Mouse (Mus musculus) midbrain, embryonic 16.5 days (tissue): ENCODE data around the gene Katnb1. TPM values are rescaled to one million over a fixed set of nuclear protein-coding genes. Genes with fewer than 3 reads are reported as not detected.

Source experiments
- ATAC-seq: fragments of 200-750 bp; cut with Nextera tagmentation; 2 replicates; pipeline ENCODE4 v1.8.0; 2017; ENCODE audit warnings: moderate TSS enrichment
- H3K27ac ChIP-seq: fragments of 300-500 bp; sonication (generic); 2 replicates; pipeline ENCODE4 v1.5.1; 2014; ENCODE audit warnings: mild to moderate bottlenecking, low read length, mixed read lengths
- H3K27me3 ChIP-seq: fragments of 300-500 bp; sonication (generic); 2 replicates; pipeline ENCODE4 v1.6.1; 2014; ENCODE audit warnings: low read depth, low read length, mixed read lengths; ENCODE audit not compliant: control insufficient read depth, insufficient read depth
- H3K36me3 ChIP-seq: fragments of 300-500 bp; sonication (generic); 2 replicates; pipeline ENCODE4 v1.6.1; 2014; ENCODE audit warnings: mild to moderate bottlenecking, low read length, moderate library complexity, mixed read lengths; ENCODE audit not compliant: control insufficient read depth, insufficient read depth
- H3K4me1 ChIP-seq: fragments of 300-500 bp; sonication (generic); 2 replicates; pipeline ENCODE4 v1.6.1; 2014; ENCODE audit warnings: mild to moderate bottlenecking, low read length, mixed read lengths; ENCODE audit not compliant: control insufficient read depth, insufficient read depth
- H3K4me2 ChIP-seq: fragments of 300-500 bp; sonication (generic); 2 replicates; pipeline ENCODE4 v1.6.1; 2014; ENCODE audit warnings: mild to moderate bottlenecking, low read length, mixed read lengths
- H3K4me3 ChIP-seq: fragments of 300-500 bp; sonication (generic); 2 replicates; pipeline ENCODE4 v1.5.1; 2014; ENCODE audit warnings: low read depth, mild to moderate bottlenecking, low read length, moderate library complexity, mixed read lengths
- H3K9ac ChIP-seq: fragments of 300-500 bp; sonication (generic); 2 replicates; pipeline ENCODE4 v1.6.1; 2014; ENCODE audit warnings: low read depth, low read length, mixed read lengths
- H3K9me3 ChIP-seq: fragments of 300-500 bp; sonication (generic); replicated peaks from 2 replicates; pipeline ENCODE4 v1.6.1; 2014; ENCODE audit warnings: mild to moderate bottlenecking, low read length, mixed read lengths; ENCODE audit not compliant: control insufficient read depth, poor library complexity, severe bottlenecking
- WGBS: fragments of 180-500 bp; shearing (Covaris S2); extraction: QIAGEN DNeasy Blood & Tissue Kit; methylation state at CpG from one replicate; pipeline ENCODE4 v1.1.7; 2014; 5-methylcytosine and 5-hydroxymethylcytosine counted together
- polyA plus RNA-seq: library from polyadenylated mRNA; unstranded; fragments of >200 nt; fragmentation: Nextera tagmentation; extraction: Ambion mirVana; gene quantifications from 2 replicates; pipeline ENCODE4 v1.2.1, GENCODE M21; 2015

Katnb1 gene
- polyA plus RNA-seq, 1 experiment from 2014 or later: 50.2 TPM

- Histone ChIP-seq H3K4me1 (no peaks in the 10 kb centered on the region), H3K9me3 (no peaks in the 10 kb centered on the region)
- ATAC-seq: no peak
Measured at GRCm38 (mm10) chr8:95054438-95054837, 26.5 kb upstream of the Katnb1 start.

GRCm38 (mm10) chr8:95054927-95055510, 26.0 kb upstream of the Katnb1 start, which contains the start of gene Drc7:
Drc7 (plus strand) TSS chr8:95055103.
- Histone ChIP-seq H3K4me3 (no peak within 1 kb of the TSS), H3K9ac (no peak within 1 kb of the TSS)
- WGBS: 9% methylated on average over 2 of the region's 2 CpGs

More at GRCm38 (mm10) chr8:95054438-95054837, 26.5 kb upstream of the Katnb1 start:
- Histone ChIP-seq H3K4me2 (no peak overlapping the region), H3K36me3 (no peaks in the 10 kb centered on the region), H3K4me3 (no peak overlapping the region), H3K9ac (no peak overlapping the region), H3K27me3 (no peaks in the 10 kb centered on the region; the same call in 1 of the 2 replicates), H3K27ac (no peak overlapping the region)
- WGBS: 60% methylated on average over 6 of the region's 6 CpGs

GRCm38 (mm10) chr8:95056414-95056813, 24.6 kb upstream of the Katnb1 start:
- H3K27ac ChIP-seq: no peak overlapping the region
- H3K9ac ChIP-seq: no peak overlapping the region
- no peak for ATAC-seq
- no peaks in the 10 kb centered on the region for H3K36me3 ChIP-seq
- no peaks in the 10 kb centered on the region for H3K9me3 ChIP-seq
- H3K27me3 ChIP-seq: no peaks in the 10 kb centered on the region; the same call in 1 of the 2 replicates
- no peak overlapping the region for H3K4me3 ChIP-seq
- H3K4me2 ChIP-seq: no peak overlapping the region
- 91% methylated on average over 5 of the region's 5 CpGs for WGBS
- no peaks in the 10 kb centered on the region for H3K4me1 ChIP-seq

More at GRCm38 (mm10) chr8:95054927-95055510, 26.0 kb upstream of the Katnb1 start, which contains the start of gene Drc7:
- Histone ChIP-seq H3K27ac (no peak within 1 kb of the TSS), H3K9me3 (no peaks in the 10 kb centered on the region), H3K4me1 (no peaks in the 10 kb centered on the region), H3K27me3 (no peaks in the 10 kb centered on the region; the same call in 1 of the 2 replicates), H3K36me3 (no peaks in the 10 kb centered on the region), H3K4me2 (peak within 1 kb of the TSS; percentile 29; the same call in 1 of the 2 replicates)
- peak; percentile 89 for ATAC-seq

- no peak for ATAC-seq
- Histone ChIP-seq H3K4me1 (no peaks in the 10 kb centered on the region), H3K4me3 (no peak overlapping the region), H3K9me3 (no peaks in the 10 kb centered on the region), H3K9ac (no peak overlapping the region), H3K27me3 (no peaks in the 10 kb centered on the region; the same call in 1 of the 2 replicates), H3K36me3 (no peaks in the 10 kb centered on the region), H3K27ac (no peak overlapping the region), H3K4me2 (no peak overlapping the region)
- WGBS: 83% methylated on average over 6 of the region's 6 CpGs
Measured at GRCm38 (mm10) chr8:95058661-95059060, 22.3 kb upstream of the Katnb1 start.

- H3K9ac ChIP-seq: no peak overlapping the region
- 70% methylated on average over 6 of the region's 6 CpGs for WGBS
- no peaks in the 10 kb centered on the region for H3K4me1 ChIP-seq
- no peaks in the 10 kb centered on the region for H3K9me3 ChIP-seq
- no peak for ATAC-seq
- no peaks in the 10 kb centered on the region for H3K36me3 ChIP-seq
- no peak overlapping the region for H3K4me2 ChIP-seq
- no peaks in the 10 kb centered on the region for H3K27me3 ChIP-seq
- no peak overlapping the region for H3K4me3 ChIP-seq
- H3K27ac ChIP-seq: no peak overlapping the region
Measured at GRCm38 (mm10) chr8:95059812-95060533, 21.0 kb upstream of the Katnb1 start.

- H3K9me3 ChIP-seq: no peaks in the 10 kb centered on the region
- H3K27ac ChIP-seq: no peak overlapping the region
- H3K9ac ChIP-seq: no peak overlapping the region
- no peaks in the 10 kb centered on the region for H3K27me3 ChIP-seq
- H3K36me3 ChIP-seq: no peaks in the 10 kb centered on the region
- no peak for ATAC-seq
- 91% methylated on average over 2 of the region's 2 CpGs for WGBS
- no peak overlapping the region for H3K4me2 ChIP-seq
- no peaks in the 10 kb centered on the region for H3K4me1 ChIP-seq
- H3K4me3 ChIP-seq: no peak overlapping the region
Measured at GRCm38 (mm10) chr8:95064531-95064930, 16.5 kb upstream of the Katnb1 start.

- no peak for ATAC-seq
- H3K4me3 ChIP-seq: no peak overlapping the region
- H3K4me2 ChIP-seq: no peak overlapping the region
- no peaks in the 10 kb centered on the region for H3K36me3 ChIP-seq
- H3K27me3 ChIP-seq: no peaks in the 10 kb centered on the region
- 54% methylated on average over 3 of the region's 3 CpGs for WGBS
- H3K4me1 ChIP-seq: no peaks in the 10 kb centered on the region
- H3K9ac ChIP-seq: no peak overlapping the region
- H3K9me3 ChIP-seq: no peaks in the 10 kb centered on the region
- no peak overlapping the region for H3K27ac ChIP-seq
Measured at GRCm38 (mm10) chr8:95067582-95067981, 13.4 kb upstream of the Katnb1 start.

- no peak overlapping the region for H3K9ac ChIP-seq
- H3K9me3 ChIP-seq: no peaks in the 10 kb centered on the region
- H3K4me3 ChIP-seq: no peak overlapping the region
- H3K4me1 ChIP-seq: peaks cover 2% of the 10 kb centered on the region; the same call in 1 of the 2 replicates
- no peak for ATAC-seq
- no peaks in the 10 kb centered on the region for H3K36me3 ChIP-seq
- 79% methylated on average over 3 of the region's 3 CpGs for WGBS
- no peak overlapping the region for H3K27ac ChIP-seq
- no peak overlapping the region for H3K4me2 ChIP-seq
- no peaks in the 10 kb centered on the region for H3K27me3 ChIP-seq
Measured at GRCm38 (mm10) chr8:95075504-95075903, 5.5 kb upstream of the Katnb1 start.

GRCm38 (mm10) chr8:95076151-95076550, 4.8 kb upstream of the Katnb1 start:
- ATAC-seq: no peak

More at GRCm38 (mm10) chr8:95076151-95076550, 4.8 kb upstream of the Katnb1 start:
- no peak overlapping the region for H3K4me3 ChIP-seq
- H3K9ac ChIP-seq: no peak overlapping the region
- no peaks in the 10 kb centered on the region for H3K27me3 ChIP-seq
- no peaks in the 10 kb centered on the region for H3K36me3 ChIP-seq
- H3K9me3 ChIP-seq: no peaks in the 10 kb centered on the region
- H3K4me1 ChIP-seq: peaks cover 2% of the 10 kb centered on the region; the same call in 1 of the 2 replicates
- no peak overlapping the region for H3K27ac ChIP-seq
- WGBS: 80% methylated on average over 17 of the region's 17 CpGs
- H3K4me2 ChIP-seq: no peak overlapping the region
